Mouse (Mus musculus) MEL (cell line): ENCODE results near the gene Serinc3. TPM values are rescaled to one million over a fixed set of nuclear protein-coding genes. Genes with fewer than 3 reads are reported as not detected.

ENCODE experiments used
- DNase-seq: peaks from one replicate; pipeline ENCODE4 v3.0.0; 2011; ENCODE audit warnings: low read depth, low spot score
- H3K27ac ChIP-seq: 2 replicates; pipeline ENCODE4 v1.5.1; 2012; ENCODE audit warnings: low read depth, mild to moderate bottlenecking, control low read depth, low read length, moderate library complexity; ENCODE audit not compliant: control insufficient read depth
- H3K27me3 ChIP-seq, 2 experiments: fragments of 150-350 bp in 1 of 2; sonication (generic) in 1 of 2; 2 replicates each; pipeline ENCODE4 v1.6.1; 2012; ENCODE audit warnings: low read length in 2 of 2, mild to moderate bottlenecking in 2 of 2, improper control_type of control experiment in 1 of 2, moderate library complexity in 1 of 2; ENCODE audit not compliant: insufficient read depth in 2 of 2, control insufficient read depth in 1 of 2
- H3K36me3 ChIP-seq, 2 experiments: 2 replicates each; pipeline ENCODE4 v1.6.1; 2012 to 2014; ENCODE audit warnings: low read length in 2 of 2, improper control_type of control experiment in 1 of 2, inconsistent platforms in 1 of 2, mild to moderate bottlenecking in 1 of 2; ENCODE audit not compliant: insufficient read depth in 2 of 2, control insufficient read depth in 1 of 2
- H3K4me1 ChIP-seq, 2 experiments: fragments of 150-350 bp in 1 of 2; sonication (generic) in 1 of 2; 2 replicates each; pipeline ENCODE4 v1.6.1; 2012; ENCODE audit warnings: low read length in 2 of 2, improper control_type of control experiment in 1 of 2, mild to moderate bottlenecking in 1 of 2; ENCODE audit not compliant: insufficient read depth in 2 of 2, control insufficient read depth in 1 of 2
- H3K4me3 ChIP-seq, 2 experiments: fragments of 150-350 bp in 1 of 2; sonication (generic) in 1 of 2; 2 replicates each; pipeline ENCODE4 v1.5.1; 2012; ENCODE audit warnings: low read depth in 2 of 2, low read length in 2 of 2, mild to moderate bottlenecking in 2 of 2, moderate library complexity in 2 of 2, control low read depth in 1 of 2, improper control_type of control experiment in 1 of 2; ENCODE audit not compliant: control insufficient read depth in 1 of 2, insufficient read depth in 1 of 2
- H3K79me2 ChIP-seq: 2 replicates; pipeline ENCODE4 v1.6.1; 2012; ENCODE audit warnings: mild to moderate bottlenecking, low read length, moderate library complexity; ENCODE audit not compliant: control insufficient read depth, poor library complexity, insufficient read depth
- H3K9ac ChIP-seq: 2 replicates; pipeline ENCODE4 v1.6.1; 2012; ENCODE audit warnings: low read depth, mild to moderate bottlenecking, control low read depth, low read length, moderate library complexity; ENCODE audit not compliant: control insufficient read depth, poor library complexity, severe bottlenecking
- H3K9me3 ChIP-seq: fragments of 150-350 bp; sonication (generic); replicated peaks from 2 replicates; pipeline ENCODE4 v1.6.1; 2012; ENCODE audit warnings: mild to moderate bottlenecking, low read length, improper control_type of control experiment, moderate library complexity; ENCODE audit not compliant: insufficient read depth
- BHLHE40 ChIP-seq: IDR thresholded peaks from 2 replicates; pipeline ENCODE4 v1.6.1; 2012; ENCODE audit warnings: low read depth, mild to moderate bottlenecking, inconsistent platforms, low read length, improper control_type of control experiment, borderline replicate concordance
- CHD1 ChIP-seq: IDR thresholded peaks from 2 replicates; pipeline ENCODE4 v1.6.1; 2012; ENCODE audit warnings: low read depth, mild to moderate bottlenecking, inconsistent platforms, low read length, improper control_type of control experiment
- CHD2 ChIP-seq: IDR thresholded peaks from 2 replicates; pipeline ENCODE4 v1.6.1; 2011; ENCODE audit warnings: low read length, improper control_type of control experiment
- CTCF ChIP-seq, 3 experiments: IDR thresholded peaks in 2 of 3; conservative IDR thresholded peaks in 1 of 3; 2 replicates each; pipeline ENCODE4 v1.5.1; 2011 to 2012; ENCODE audit warnings: low read length in 3 of 3, low read depth in 2 of 3, mild to moderate bottlenecking in 2 of 3, improper control_type of control experiment in 1 of 3, inconsistent platforms in 1 of 3, mixed read lengths in 1 of 3, moderate library complexity in 1 of 3; ENCODE audit not compliant: control insufficient read depth in 1 of 3, insufficient read depth in 1 of 3, poor library complexity in 1 of 3, severe bottlenecking in 1 of 3
- E2F4 ChIP-seq: IDR thresholded peaks from 2 replicates; pipeline ENCODE4 v1.6.1; 2011; ENCODE audit warnings: low read depth, low read length, improper control_type of control experiment, borderline replicate concordance
- ELF1 ChIP-seq: IDR thresholded peaks from 2 replicates; pipeline ENCODE4 v1.6.1; 2014; ENCODE audit warnings: low read depth, mild to moderate bottlenecking, inconsistent platforms, low read length, improper control_type of control experiment, moderate library complexity
- EP300 ChIP-seq, 2 experiments: IDR thresholded peaks; 2 replicates each; pipeline ENCODE4 v1.6.1; 2011; ENCODE audit warnings: improper control_type of control experiment in 2 of 2, low read length in 2 of 2, low read depth in 1 of 2, mild to moderate bottlenecking in 1 of 2
- ETS1 ChIP-seq: IDR thresholded peaks from 2 replicates; pipeline ENCODE4 v1.6.1; 2012; ENCODE audit warnings: low read depth, mild to moderate bottlenecking, inconsistent platforms, low read length, improper control_type of control experiment, moderate library complexity
- GABPA ChIP-seq: IDR thresholded peaks from 2 replicates; pipeline ENCODE4 v1.6.1; 2012; ENCODE audit warnings: low read depth, mild to moderate bottlenecking, inconsistent platforms, low read length, improper control_type of control experiment, moderate library complexity
- GATA1 ChIP-seq: IDR thresholded peaks from 2 replicates; pipeline ENCODE4 v1.6.1; 2011; ENCODE audit warnings: low read depth, low read length, improper control_type of control experiment
- HCFC1 ChIP-seq: IDR thresholded peaks from 2 replicates; pipeline ENCODE4 v1.6.1; 2012; ENCODE audit warnings: low read depth, mild to moderate bottlenecking, inconsistent platforms, low read length, improper control_type of control experiment, moderate library complexity
- JUND ChIP-seq: IDR thresholded peaks from 2 replicates; pipeline ENCODE4 v1.6.1; 2011; ENCODE audit warnings: low read depth, mild to moderate bottlenecking, improper control_type of control experiment, low read length
- KAT2A ChIP-seq: conservative IDR thresholded peaks from 2 replicates; pipeline ENCODE4 v1.6.1; 2012; ENCODE audit warnings: low read depth, low read length, improper control_type of control experiment, inconsistent platforms
- MAX ChIP-seq: IDR thresholded peaks from 2 replicates; pipeline ENCODE4 v1.6.1; 2011; ENCODE audit warnings: low read length, improper control_type of control experiment
- MEF2A ChIP-seq: IDR thresholded peaks from 2 replicates; pipeline ENCODE4 v1.6.1; 2014; ENCODE audit warnings: low read depth, mild to moderate bottlenecking, inconsistent platforms, low read length, improper control_type of control experiment; ENCODE audit not compliant: poor library complexity, insufficient replicate concordance, severe bottlenecking; ENCODE audit errors: extremely low read depth
- MXI1 ChIP-seq: IDR thresholded peaks from 2 replicates; pipeline ENCODE4 v1.6.1; 2011; ENCODE audit warnings: mild to moderate bottlenecking, low read depth, low read length, improper control_type of control experiment
- MYB ChIP-seq: IDR thresholded peaks from 2 replicates; pipeline ENCODE4 v1.6.1; 2011; ENCODE audit warnings: mild to moderate bottlenecking, low read depth, low read length, improper control_type of control experiment
- NELFE ChIP-seq: IDR thresholded peaks from 2 replicates; pipeline ENCODE4 v1.6.1; 2011; ENCODE audit warnings: low read depth, low read length, improper control_type of control experiment
- NRF1 ChIP-seq: IDR thresholded peaks from 2 replicates; pipeline ENCODE4 v1.6.1; 2014; ENCODE audit warnings: low read depth, mild to moderate bottlenecking, inconsistent platforms, low read length, improper control_type of control experiment, moderate library complexity; ENCODE audit not compliant: poor library complexity, insufficient read depth, severe bottlenecking
- POLR2A ChIP-seq, 2 experiments: IDR thresholded peaks; 2 replicates each; pipeline ENCODE4 v1.6.1; 2011 to 2012; ENCODE audit warnings: low read length in 2 of 2, mild to moderate bottlenecking in 2 of 2, control low read depth in 1 of 2, improper control_type of control experiment in 1 of 2, low read depth in 1 of 2, moderate library complexity in 1 of 2; ENCODE audit not compliant: control insufficient read depth in 1 of 2, insufficient read depth in 1 of 2, poor library complexity in 1 of 2
- POLR2AphosphoS5 ChIP-seq: IDR thresholded peaks from 2 replicates; pipeline ENCODE4 v1.6.1; 2012; ENCODE audit warnings: low read depth, borderline replicate concordance, mild to moderate bottlenecking, inconsistent platforms, low read length, moderate library complexity, mixed read lengths
- RAD21 ChIP-seq: IDR thresholded peaks from 2 replicates; pipeline ENCODE4 v1.6.1; 2011; ENCODE audit warnings: mild to moderate bottlenecking, low read depth, low read length, improper control_type of control experiment
- RCOR1 ChIP-seq: IDR thresholded peaks from 2 replicates; pipeline ENCODE4 v1.6.1; 2012; ENCODE audit warnings: low read depth, mild to moderate bottlenecking, inconsistent platforms, low read length, improper control_type of control experiment
- SIN3A ChIP-seq: IDR thresholded peaks from 2 replicates; pipeline ENCODE4 v1.6.1; 2012; ENCODE audit warnings: low read length, improper control_type of control experiment, inconsistent platforms
- SMC3 ChIP-seq: IDR thresholded peaks from 2 replicates; pipeline ENCODE4 v1.6.1; 2011; ENCODE audit warnings: low read depth, low read length, improper control_type of control experiment
- TAL1 ChIP-seq: IDR thresholded peaks from 2 replicates; pipeline ENCODE4 v1.6.1; 2012; ENCODE audit warnings: mild to moderate bottlenecking, inconsistent platforms, low read length, moderate library complexity, mixed read lengths
- TBP ChIP-seq: IDR thresholded peaks from 2 replicates; pipeline ENCODE4 v1.8.0; 2011; ENCODE audit warnings: low read depth, low read length, improper control_type of control experiment
- TCF12 ChIP-seq: IDR thresholded peaks from 2 replicates; pipeline ENCODE4 v1.6.1; 2014; ENCODE audit warnings: low read depth, mild to moderate bottlenecking, inconsistent platforms, low read length, improper control_type of control experiment, moderate library complexity
- UBTF ChIP-seq: IDR thresholded peaks from 2 replicates; pipeline ENCODE4 v1.6.1; 2012; ENCODE audit warnings: low read depth, mild to moderate bottlenecking, inconsistent platforms, low read length, improper control_type of control experiment, moderate library complexity, borderline replicate concordance; ENCODE audit not compliant: insufficient read depth
- USF1 ChIP-seq: IDR thresholded peaks from 2 replicates; pipeline ENCODE4 v1.6.1; 2014; ENCODE audit warnings: low read depth, mild to moderate bottlenecking, inconsistent platforms, low read length, improper control_type of control experiment, moderate library complexity
- USF2 ChIP-seq, 2 experiments: IDR thresholded peaks; 2 replicates each; pipeline ENCODE4 v1.6.1; 2011 to 2012; ENCODE audit warnings: improper control_type of control experiment in 2 of 2, low read length in 2 of 2, borderline replicate concordance in 1 of 2, inconsistent platforms in 1 of 2, low read depth in 1 of 2, mild to moderate bottlenecking in 1 of 2; ENCODE audit not compliant: insufficient read depth in 1 of 2
- ZC3H11A ChIP-seq: IDR thresholded peaks from 2 replicates; pipeline ENCODE4 v1.6.1; 2012; ENCODE audit warnings: low read depth, mild to moderate bottlenecking, inconsistent platforms, low read length, improper control_type of control experiment
- ZKSCAN1 ChIP-seq: IDR thresholded peaks from 2 replicates; pipeline ENCODE4 v1.6.1; 2012; ENCODE audit warnings: low read depth, mild to moderate bottlenecking, inconsistent platforms, low read length, improper control_type of control experiment, moderate library complexity
- ZMIZ1 ChIP-seq: IDR thresholded peaks from 2 replicates; pipeline ENCODE4 v1.6.1; 2012; ENCODE audit warnings: low read depth, mild to moderate bottlenecking, inconsistent platforms, low read length, improper control_type of control experiment, moderate library complexity
- ZNF384 ChIP-seq: IDR thresholded peaks from 2 replicates; pipeline ENCODE4 v1.6.1; 2012; ENCODE audit warnings: low read depth, mild to moderate bottlenecking, inconsistent platforms, low read length, improper control_type of control experiment
- polyA plus RNA-seq, 2 experiments: library from polyadenylated mRNA; stranded (reverse) in 1 of 2; unstranded in 1 of 2; fragments of >175 nt in 1 of 2; fragments of >200 nt in 1 of 2; gene quantifications; 2 replicates each; pipeline versions ENCODE4 v1.2.1 to v1.2.4; 2012; ENCODE audit warnings: low replicate concordance in 2 of 2, low read depth in 1 of 2; ENCODE audit not compliant: insufficient read length in 2 of 2, insufficient read depth in 1 of 2, missing spikeins in 1 of 2
- total RNA-seq: library from RNA; depleted of rRNA; stranded (reverse); fragments of 300-350 nt; gene quantifications from 2 replicates; pipeline ENCODE4 v1.2.3, GENCODE M21; 2012

The Serinc3 gene
- total and polyA plus RNA-seq, 3 experiments, result 348 to 650 (median 637) TPM

- H3K9me3 ChIP-seq, result no peaks in the 10 kb centered on the region
- peaks cover 32% of the 10 kb centered on the region for H3K79me2 ChIP-seq
- peaks cover 6 to 31% of the 10 kb centered on the region in 2 experiments; a peak in 3 of 4 replicates for H3K4me1 ChIP-seq
- H3K36me3 ChIP-seq, result peaks cover 0 to 24% of the 10 kb centered on the region in 2 experiments; a peak in 2 of 4 replicates
- H3K27me3 ChIP-seq, result no peaks in the 10 kb centered on the region
- H3K9ac ChIP-seq, result peak within 1 kb of the TSS; percentile 95
- peak within 1 kb of the TSS; percentile 82 to 89 for H3K4me3 ChIP-seq
- H3K27ac ChIP-seq, result peak within 1 kb of the TSS; percentile 81
- peak; percentile 89 for DNase-seq
- TF ChIP-seq EP300 (IDR thresholded peaks at IDR 0.05; ENCODE audit: low read depth in 1 of 2, low read length in 2 of 2) (no peak), GABPA (no peak), ZMIZ1 (no peak), ZKSCAN1 (no peak), NELFE (peak; percentile 23; the same call in 1 of the 2 replicates), MXI1 (peak; percentile 85), CTCF (IDR thresholded peaks at IDR 0.05 in 2 of 3, conservative IDR thresholded peaks at IDR 0.05 in 1 of 3; ENCODE audit: control insufficient read depth in 1 of 3, insufficient read depth in 1 of 3, low read depth in 2 of 3, low read length in 3 of 3, poor library complexity in 1 of 3, severe bottlenecking in 1 of 3) (peak in 2 of 3 experiments; percentile 39 to 50; a peak in 4 of 6 replicates), RAD21 (no peak; the same call in 1 of the 2 replicates), NRF1 (no peak), SIN3A (peak; percentile 90; the same call in 1 of the 2 replicates), USF1 (no peak), E2F4 (no peak), MEF2A (no peak), RCOR1 (no peak), KAT2A (no peak; the same call in 1 of the 2 replicates), JUND (no peak), HCFC1 (peak; percentile 83), MAX (no peak), UBTF (no peak), TCF12 (0 out of 2 replicates have a peak, but pooled peaks have one; percentile 30), BHLHE40 (no peak), ZC3H11A (no peak), USF2 (IDR thresholded peaks at IDR 0.05; ENCODE audit: borderline replicate concordance in 1 of 2, insufficient read depth in 1 of 2, low read depth in 1 of 2, low read length in 2 of 2) (no peak), CHD2 (no peak), POLR2AphosphoS5 (no peak), GATA1 (no peak), ETS1 (no peak), MYB (no peak), POLR2A (IDR thresholded peaks at IDR 0.05; ENCODE audit: control insufficient read depth in 1 of 2, insufficient read depth in 1 of 2, low read depth in 1 of 2, low read length in 2 of 2, poor library complexity in 1 of 2) (peak; percentile 50 to 63; a peak in 2 of 4 replicates), TBP (no peak), ZNF384 (no peak), ELF1 (peak; percentile 71), TAL1 (no peak), SMC3 (peak; percentile 39; the same call in 1 of the 2 replicates), CHD1 (no peak; the same call in 1 of the 2 replicates)
Observed at GRCm38 (mm10) chr2:163657975-163658886, 13.3 kb upstream of the Serinc3 start, which contains the start of gene Pkig. TSS of gene Pkig (plus strand) at chr2:163658386.
